Mouse (Mus musculus): ENCODE results near the gene Fli1.

DNA sequence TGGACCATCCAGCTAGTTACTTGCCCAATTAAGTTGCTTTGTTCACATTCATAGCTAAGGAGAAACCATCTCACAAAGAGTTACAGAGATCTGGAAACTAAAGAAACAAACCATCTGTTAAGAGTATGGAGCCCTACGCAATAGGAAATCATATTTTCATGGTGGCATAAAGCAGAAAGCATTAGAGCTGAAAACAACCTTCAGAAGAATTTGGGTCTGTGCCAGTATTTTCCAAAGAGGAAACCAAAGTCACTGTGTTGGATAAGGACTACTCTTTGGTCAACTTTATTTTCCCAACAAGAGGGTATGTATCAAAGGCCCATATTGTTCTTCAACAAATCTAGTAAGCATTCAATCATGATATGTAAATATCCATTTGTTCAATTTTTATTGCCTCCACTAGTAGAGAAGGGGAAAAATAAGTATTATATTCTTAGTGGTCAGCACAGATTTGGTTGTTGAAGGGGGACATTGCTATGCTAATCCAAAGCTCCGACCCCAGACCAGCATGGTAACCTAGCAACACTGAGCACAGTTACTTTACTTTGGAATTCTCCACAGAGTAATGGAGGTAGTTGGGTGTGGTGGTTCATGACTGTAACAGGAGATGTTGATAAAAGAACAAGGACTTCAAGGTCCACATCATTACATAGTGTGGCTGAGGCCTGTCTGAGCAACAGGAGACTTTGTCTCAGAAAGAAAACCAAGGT, 20.0 kb downstream of the Fli1 start:
- TF ChIP-seq CTCF (IDR thresholded peaks at IDR 0.05; ENCODE audit: insufficient read depth, low read depth, low read length) (no peak), POLR2A (IDR thresholded peaks at IDR 0.05; ENCODE audit: insufficient read depth, low read depth, low read length) (no peak)

Data from olfactory bulb, adult 2 months (tissue).